Mouse (Mus musculus): ENCODE results near the gene Sgk1. TPM values are rescaled to one million over a fixed set of nuclear protein-coding genes. Genes with fewer than 3 reads are reported as not detected.

Sgk1 gene
- polyA plus RNA-seq, 1 experiment from 2014 or later = 28.2 TPM

Other genes starting within 250 kb of the Sgk1 start
- gene 4930444G20Rik, start 185.9 kb downstream of the Sgk1 start, polyA plus RNA-seq (2016; fragmentation: Nextera tagmentation; extraction: Ambion mirVana) = not detected in 2 replicates

Measured in midbrain, embryonic 12.5 days (tissue).